Mouse (Mus musculus): ENCODE data around the gene Wdr66. TPM values are rescaled to one million over a fixed set of nuclear protein-coding genes. Genes with fewer than 3 reads are reported as not detected.

Gene Wdr66
- total and polyA plus RNA-seq, 3 experiments = 1.4 to 3.6 TPM; not detected in 1

GRCm38 (mm10) chr5:123357253-123357652 is 105.4 kb downstream of the Wdr66 start:
- Histone ChIP-seq H3K36me3 (ENCODE audit: control insufficient read depth in 1 of 2, insufficient read depth in 2 of 2, low read length in 2 of 2) (no peaks in the 10 kb centered on the region), H3K9ac (ENCODE audit: control insufficient read depth, low read depth, low read length, poor library complexity, severe bottlenecking) (no peak overlapping the region), H3K4me1 (ENCODE audit: control insufficient read depth in 1 of 2, insufficient read depth in 2 of 2, low read length in 2 of 2) (no peaks in the 10 kb centered on the region), H3K4me3 (ENCODE audit: control insufficient read depth in 1 of 2, insufficient read depth in 1 of 2, low read depth in 2 of 2, low read length in 2 of 2) (no peak overlapping the region), H3K79me2 (ENCODE audit: control insufficient read depth, insufficient read depth, low read length, poor library complexity) (no peaks in the 10 kb centered on the region), H3K27me3 (ENCODE audit: control insufficient read depth in 1 of 2, insufficient read depth in 2 of 2, low read length in 2 of 2) (no peaks in the 10 kb centered on the region), H3K27ac (ENCODE audit: control insufficient read depth, low read depth, low read length) (no peak overlapping the region), H3K9me3 (replicated peaks; ENCODE audit: insufficient read depth, low read length) (no peaks in the 10 kb centered on the region)
- no peak for DNase-seq (ENCODE audit: low read depth, low spot score)
- TF ChIP-seq POLR2A (IDR thresholded peaks at IDR 0.05; ENCODE audit: control insufficient read depth in 1 of 2, insufficient read depth in 1 of 2, low read depth in 1 of 2, low read length in 2 of 2, poor library complexity in 1 of 2) = no peak
- no peak for TF ChIP-seq ZC3H11A (IDR thresholded peaks at IDR 0.05; ENCODE audit: low read depth, low read length)
- TF ChIP-seq E2F4 (IDR thresholded peaks at IDR 0.05; ENCODE audit: borderline replicate concordance, low read depth, low read length) = no peak
- TF ChIP-seq MEF2A (IDR thresholded peaks at IDR 0.05; ENCODE audit: extremely low read depth, insufficient replicate concordance, low read depth, low read length, poor library complexity, severe bottlenecking) = no peak
- no peak for TF ChIP-seq CHD2 (IDR thresholded peaks at IDR 0.05; ENCODE audit: low read length)
- TF ChIP-seq USF1 (IDR thresholded peaks at IDR 0.05; ENCODE audit: low read depth, low read length) = no peak
- TF ChIP-seq RCOR1 (IDR thresholded peaks at IDR 0.05; ENCODE audit: low read depth, low read length) = no peak
- TF ChIP-seq BHLHE40 (IDR thresholded peaks at IDR 0.05; ENCODE audit: borderline replicate concordance, low read depth, low read length) = no peak
- no peak for TF ChIP-seq MXI1 (IDR thresholded peaks at IDR 0.05; ENCODE audit: low read depth, low read length)
- no peak for TF ChIP-seq ZMIZ1 (IDR thresholded peaks at IDR 0.05; ENCODE audit: low read depth, low read length)
- no peak for TF ChIP-seq JUND (IDR thresholded peaks at IDR 0.05; ENCODE audit: low read depth, low read length)
- TF ChIP-seq ELF1 (IDR thresholded peaks at IDR 0.05; ENCODE audit: low read depth, low read length) = no peak
- TF ChIP-seq MAZ (IDR thresholded peaks at IDR 0.05; ENCODE audit: low read depth, low read length) = no peak
- TF ChIP-seq GATA1 (IDR thresholded peaks at IDR 0.05; ENCODE audit: low read depth, low read length) = no peak
- TF ChIP-seq HCFC1 (IDR thresholded peaks at IDR 0.05; ENCODE audit: low read depth, low read length) = no peak

GRCm38 (mm10) chr5:123359431-123359830 is 107.5 kb downstream of the Wdr66 start:
- Histone ChIP-seq H3K27me3 (ENCODE audit: control insufficient read depth in 1 of 2, insufficient read depth in 2 of 2, low read length in 2 of 2) (no peaks in the 10 kb centered on the region), H3K9ac (ENCODE audit: control insufficient read depth, low read depth, low read length, poor library complexity, severe bottlenecking) (no peak overlapping the region), H3K36me3 (ENCODE audit: control insufficient read depth in 1 of 2, insufficient read depth in 2 of 2, low read length in 2 of 2) (no peaks in the 10 kb centered on the region), H3K79me2 (ENCODE audit: control insufficient read depth, insufficient read depth, low read length, poor library complexity) (no peaks in the 10 kb centered on the region), H3K4me3 (ENCODE audit: control insufficient read depth in 1 of 2, insufficient read depth in 1 of 2, low read depth in 2 of 2, low read length in 2 of 2) (no peak overlapping the region), H3K4me1 (ENCODE audit: control insufficient read depth in 1 of 2, insufficient read depth in 2 of 2, low read length in 2 of 2) (no peaks in the 10 kb centered on the region), H3K27ac (ENCODE audit: control insufficient read depth, low read depth, low read length) (no peak overlapping the region), H3K9me3 (replicated peaks; ENCODE audit: insufficient read depth, low read length) (no peaks in the 10 kb centered on the region)
- no peak for DNase-seq (ENCODE audit: low read depth, low spot score)
- no peak for TF ChIP-seq CHD1 (IDR thresholded peaks at IDR 0.05; ENCODE audit: low read depth, low read length)
- no peak for TF ChIP-seq MAFK (IDR thresholded peaks at IDR 0.05; ENCODE audit: borderline replicate concordance, low read depth, low read length)
- no peak for TF ChIP-seq EP300 (IDR thresholded peaks at IDR 0.05; ENCODE audit: low read depth in 1 of 2, low read length in 2 of 2)
- TF ChIP-seq SIN3A (IDR thresholded peaks at IDR 0.05; ENCODE audit: low read length) = no peak
- no peak for TF ChIP-seq NRF1 (IDR thresholded peaks at IDR 0.05; ENCODE audit: insufficient read depth, low read depth, low read length, poor library complexity, severe bottlenecking)
- no peak for TF ChIP-seq BHLHE40 (IDR thresholded peaks at IDR 0.05; ENCODE audit: borderline replicate concordance, low read depth, low read length)
- TF ChIP-seq USF2 (IDR thresholded peaks at IDR 0.05; ENCODE audit: borderline replicate concordance in 1 of 2, insufficient read depth in 1 of 2, low read depth in 1 of 2, low read length in 2 of 2) = no peak
- no peak for TF ChIP-seq MAZ (IDR thresholded peaks at IDR 0.05; ENCODE audit: low read depth, low read length)
- TF ChIP-seq POLR2AphosphoS2 (IDR thresholded peaks at IDR 0.05; ENCODE audit: low read length) = no peak
- TF ChIP-seq TAL1 (IDR thresholded peaks at IDR 0.05; ENCODE audit: low read length) = no peak
- no peak for TF ChIP-seq ETS1 (IDR thresholded peaks at IDR 0.05; ENCODE audit: low read depth, low read length)
- no peak for TF ChIP-seq ZKSCAN1 (IDR thresholded peaks at IDR 0.05; ENCODE audit: low read depth, low read length)
- TF ChIP-seq MYB (IDR thresholded peaks at IDR 0.05; ENCODE audit: low read depth, low read length) = no peak
- no peak for TF ChIP-seq MYC (IDR thresholded peaks at IDR 0.05; ENCODE audit: low read depth, low read length)
- no peak for TF ChIP-seq GATA1 (IDR thresholded peaks at IDR 0.05; ENCODE audit: low read depth, low read length)
- no peak for TF ChIP-seq MXI1 (IDR thresholded peaks at IDR 0.05; ENCODE audit: low read depth, low read length)
- TF ChIP-seq E2F4 (IDR thresholded peaks at IDR 0.05; ENCODE audit: borderline replicate concordance, low read depth, low read length) = no peak
- no peak for TF ChIP-seq TCF12 (IDR thresholded peaks at IDR 0.05; ENCODE audit: low read depth, low read length)
- no peak for TF ChIP-seq MEF2A (IDR thresholded peaks at IDR 0.05; ENCODE audit: extremely low read depth, insufficient replicate concordance, low read depth, low read length, poor library complexity, severe bottlenecking)
